ENCODE assay signal across 20 mouse cellular contexts in the genomic region with DNA sequence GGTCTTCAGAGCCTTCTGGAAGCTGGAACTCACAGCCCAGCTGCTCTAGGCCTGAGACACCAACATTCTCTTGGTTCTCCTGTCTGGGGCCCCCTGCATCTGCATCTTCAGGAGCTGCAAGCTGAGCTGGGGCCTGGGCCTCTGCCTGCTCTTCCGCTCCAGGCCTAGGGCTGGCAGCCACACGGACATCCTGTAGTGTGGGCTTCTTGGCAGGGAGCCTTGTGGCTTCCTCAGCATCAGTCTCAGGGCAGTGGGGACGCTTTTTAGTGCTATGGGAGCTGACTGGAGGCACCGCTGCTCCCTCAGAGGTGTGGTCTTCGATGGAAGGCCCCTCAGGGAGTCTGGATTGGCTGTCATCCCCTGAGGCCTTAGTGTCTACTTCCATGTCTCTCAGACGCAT. TPM values are rescaled to one million over a fixed set of nuclear protein-coding genes. Genes with fewer than 3 reads are reported as not detected.
DNase-seq lines count a peak whose midpoint lies in the region; ATAC-seq and TF ChIP-seq lines count a peak whose summit lies in the region.
"Had no signal": no experiment of that assay in that cellular context is flagged by ENCODE, and none has a peak within 500 bp of the region (broad histone marks: within the 10 kb centered on the region; RNA-seq: fewer than 3 reads in every experiment).

No protein-coding gene starts in this region.

- H3K4me2 ChIP-seq in kidney, embryonic 15.5 days, result no peak overlapping the region
- H3K4me2 ChIP-seq: embryonic facial prominence, embryonic 12.5 days; heart, embryonic 11.5 days; hindbrain, embryonic 15.5 days; liver, embryonic 11.5 days had no signal

- TF ChIP-seq POLR2A in thymus, adult 2 months (IDR thresholded peaks at IDR 0.05; ENCODE audit: control insufficient read depth, extremely low read depth, insufficient read depth, low read length, poor library complexity), result no peak

- peaks cover 99% of the 10 kb centered on the region for H3K36me3 ChIP-seq in kidney, embryonic 15.5 days
- H3K36me3 ChIP-seq in thymus, adult 2 months (ENCODE audit: control insufficient read depth, insufficient read depth, low read length), result peaks cover 61% of the 10 kb centered on the region

- no peaks in the 10 kb centered on the region for H3K9me3 ChIP-seq in kidney, embryonic 15.5 days (replicated peaks)
- H3K9me3 ChIP-seq: embryonic facial prominence, embryonic 12.5 days; hindbrain, embryonic 15.5 days had no signal

- WGBS in kidney, embryonic 15.5 days, result 79% methylated on average over 6 of the region's 6 CpGs
- 18% methylated on average over 6 of the region's 6 CpGs for WGBS in thymus, adult 2 months

- H3K9ac ChIP-seq in kidney, embryonic 15.5 days, result no peak overlapping the region
- H3K9ac ChIP-seq: embryonic facial prominence, embryonic 12.5 days; forebrain, postnatal 0 days; hindbrain, embryonic 15.5 days had no signal

- H3K27ac ChIP-seq in kidney, embryonic 15.5 days, result no peak overlapping the region
- no peak overlapping the region for H3K27ac ChIP-seq in thymus, adult 2 months (ENCODE audit: control insufficient read depth, insufficient read depth, low read length)
- H3K27ac ChIP-seq: embryonic facial prominence, embryonic 12.5 days; hindbrain, embryonic 15.5 days had no signal

- ATAC-seq in kidney, embryonic 15.5 days (replicated peaks; ENCODE audit: low FRiP score), result no peak
- 0 out of 2 replicates have a peak, but pooled peaks have one; percentile 9 for ATAC-seq in megakaryocyte-erythroid progenitor cell, adult 5-6 weeks (replicated peaks; ENCODE audit: low FRiP score, low TSS enrichment, poor library complexity, severe bottlenecking)
- ATAC-seq: forebrain, postnatal 0 days; midbrain, embryonic 16.5 days had no signal

- H3K4me1 ChIP-seq in kidney, embryonic 15.5 days, result 0 out of 2 replicates have a peak, but pooled peaks cover 4% of the 10 kb centered on the region
- H3K4me1 ChIP-seq in thymus, adult 2 months (replicated peaks; ENCODE audit: control insufficient read depth, insufficient read depth, low read length), result peaks cover 3% of the 10 kb centered on the region
- H3K4me1 ChIP-seq: embryonic facial prominence, embryonic 12.5 days had no signal

- no peak for TF ChIP-seq CTCF in thymus, adult 2 months (IDR thresholded peaks at IDR 0.05; ENCODE audit: borderline replicate concordance, control insufficient read depth, extremely low read depth, insufficient read depth, low read length, poor library complexity)

- no peaks in the 10 kb centered on the region for H3K27me3 ChIP-seq in kidney, embryonic 15.5 days
- no peaks in the 10 kb centered on the region for H3K27me3 ChIP-seq in thymus, adult 2 months (ENCODE audit: control insufficient read depth, insufficient read depth, low read length)
- H3K27me3 ChIP-seq: CH12.LX; embryonic facial prominence, embryonic 12.5 days; hindbrain, embryonic 15.5 days had no signal

- DNase-seq in adrenal gland, postnatal 14 days, result peak; percentile 33
- no peak for DNase-seq in adrenal gland, adult 8-10 months
- DNase-seq in kidney, postnatal 36 days, result peak; percentile 23 to 57
- DNase-seq in thymus, postnatal 0 days (ENCODE audit: low spot score), result peak; percentile 27
- DNase-seq in thymus, adult 2 months, result no peak
- no peak for DNase-seq in cerebellum, adult 11-12 months
- DNase-seq: adrenal gland, postnatal 10 days; forebrain, postnatal 0 days; gastrocnemius, postnatal 14 days; kidney, adult 8-10 months; left cerebral cortex, postnatal 4 days; thymus, adult 18-20 months had no signal

- H3K4me3 ChIP-seq in kidney, embryonic 15.5 days (replicated peaks), result no peak overlapping the region
- no peak overlapping the region for H3K4me3 ChIP-seq in thymus, adult 2 months (ENCODE audit: control insufficient read depth, insufficient read depth, low read length)
- H3K4me3 ChIP-seq: embryonic facial prominence, embryonic 12.5 days; hindbrain, embryonic 15.5 days had no signal

RNA-seq across cellular contexts. Expression of gene Il21r, which starts 40.7 kb away (rescaled TPM):
- 0.63 and 8.8 TPM in 2 replicates for total RNA-seq in adrenal gland, postnatal 14 days (2021)
- 1 to 10 TPM in 2 of 4 experiments, under 1 TPM in 2; 0.70 to 1.6 (median 0.96) TPM for total RNA-seq in adrenal gland, adult 8-10 months (2022)
- polyA plus RNA-seq in kidney, embryonic 15.5 days (2015; fragmentation: Nextera tagmentation; extraction: Ambion mirVana), result 0.24 and 0.31 TPM in 2 replicates
- 28.2 and 36.8 TPM in 2 replicates for polyA plus RNA-seq in thymus, postnatal 0 days (2015; fragmentation: Nextera tagmentation; extraction: Ambion mirVana)
- 177 and 188 TPM in 2 replicates for polyA plus RNA-seq in thymus, adult 2 months (2012; rRNA removed)
- total RNA-seq in megakaryocyte-erythroid progenitor cell, adult 5-6 weeks (2014; fragmentation: Nextera tagmentation), result 0.74 and 1.8 TPM in 2 replicates
- 0.04 and 2.1 TPM in 2 replicates for total RNA-seq in megakaryocyte-erythroid progenitor cell, adult 5-6 weeks (2017)

Comparison
In these comparisons a context has a peak if more than half of its experiments do, and no peak if none do; other contexts are left out.
1. DNase-seq: peak in adrenal gland, postnatal 14 days (single experiment), kidney, postnatal 36 days (2 of 2) and thymus, postnatal 0 days (single experiment); none in adrenal gland, adult 8-10 months (single experiment), thymus, adult 2 months (single experiment) and cerebellum, adult 11-12 months (single experiment).